Mouse (Mus musculus): Measurements from ENCODE around the gene Pde9a. TPM values are rescaled to one million over a fixed set of nuclear protein-coding genes. Genes with fewer than 3 reads are reported as not detected.

Gene Pde9a
- polyA plus RNA-seq, 1 experiment from 2014 or later, result 55.6 TPM

GRCm38 (mm10) chr17:31379863-31380262 lies 6.1 kb upstream of the Pde9a start:
- Histone ChIP-seq H3K36me3 (ENCODE audit: control insufficient read depth, insufficient read depth) (no peaks in the 10 kb centered on the region), H3K4me2 (ENCODE audit: low read length) (no peak overlapping the region), H3K9ac (replicated peaks; ENCODE audit: low read depth, low read length) (no peak overlapping the region), H3K4me1 (replicated peaks; ENCODE audit: control insufficient read depth, insufficient read depth, low read length) (peaks cover 8% of the 10 kb centered on the region), H3K27me3 (replicated peaks; ENCODE audit: control insufficient read depth, insufficient read depth, low read length) (no peaks in the 10 kb centered on the region), H3K9me3 (ENCODE audit: control insufficient read depth, low read length) (no peaks in the 10 kb centered on the region), H3K4me3 (replicated peaks; ENCODE audit: low read length) (no peak overlapping the region), H3K27ac (ENCODE audit: low read length) (no peak overlapping the region)
- 91% methylated on average over 8 of the region's 8 CpGs for WGBS
- no peak for ATAC-seq

GRCm38 (mm10) chr17:31383320-31383719 lies 2.7 kb upstream of the Pde9a start:
- no peaks in the 10 kb centered on the region for H3K36me3 ChIP-seq (ENCODE audit: control insufficient read depth, insufficient read depth)
- peaks cover 24% of the 10 kb centered on the region for H3K4me1 ChIP-seq (replicated peaks; ENCODE audit: control insufficient read depth, insufficient read depth, low read length)
- WGBS, result 80% methylated on average over 6 of the region's 6 CpGs
- H3K4me2 ChIP-seq (ENCODE audit: low read length), result no peak overlapping the region
- H3K27me3 ChIP-seq (replicated peaks; ENCODE audit: control insufficient read depth, insufficient read depth, low read length), result no peaks in the 10 kb centered on the region
- no peak overlapping the region for H3K4me3 ChIP-seq (replicated peaks; ENCODE audit: low read length)
- no peak for ATAC-seq
- no peak overlapping the region for H3K27ac ChIP-seq (ENCODE audit: low read length)
- H3K9me3 ChIP-seq (ENCODE audit: control insufficient read depth, low read length), result no peaks in the 10 kb centered on the region
- no peak overlapping the region for H3K9ac ChIP-seq (replicated peaks; ENCODE audit: low read depth, low read length)

- ATAC-seq, result peak; percentile 18; the same call in 1 of the 2 replicates
- H3K27ac ChIP-seq (ENCODE audit: low read length), result peak overlapping the region; percentile 54
- peak overlapping the region; percentile 74 for H3K4me2 ChIP-seq (ENCODE audit: low read length)
- peak overlapping the region; percentile 87; the same call in 1 of the 2 replicates for H3K9ac ChIP-seq (replicated peaks; ENCODE audit: low read depth, low read length)
- no peak overlapping the region; the same call in 1 of the 2 replicates for H3K4me3 ChIP-seq (replicated peaks; ENCODE audit: low read length)
- no peaks in the 10 kb centered on the region for H3K9me3 ChIP-seq (ENCODE audit: control insufficient read depth, low read length)
- no peaks in the 10 kb centered on the region for H3K27me3 ChIP-seq (replicated peaks; ENCODE audit: control insufficient read depth, insufficient read depth, low read length)
- no peaks in the 10 kb centered on the region for H3K36me3 ChIP-seq (ENCODE audit: control insufficient read depth, insufficient read depth)
- 7% methylated on average over 8 of the region's 8 CpGs for WGBS
- H3K4me1 ChIP-seq (replicated peaks; ENCODE audit: control insufficient read depth, insufficient read depth, low read length), result peaks cover 40% of the 10 kb centered on the region
Measured at GRCm38 (mm10) chr17:31384968-31385627, 912 bp upstream of the Pde9a start.

GRCm38 (mm10) chr17:31386766-31387275 lies 811 bp downstream of the Pde9a start:
- H3K4me1 ChIP-seq (replicated peaks; ENCODE audit: control insufficient read depth, insufficient read depth, low read length), result peaks cover 43% of the 10 kb centered on the region
- 6% methylated on average over 7 of the region's 7 CpGs for WGBS

GRCm38 (mm10) chr17:31389432-31390050 lies 3.5 kb downstream of the Pde9a start:
- Histone ChIP-seq H3K27ac (ENCODE audit: low read length) (peak overlapping the region; percentile 50), H3K4me3 (replicated peaks; ENCODE audit: low read length) (no peak overlapping the region), H3K9me3 (ENCODE audit: control insufficient read depth, low read length) (no peaks in the 10 kb centered on the region), H3K4me2 (ENCODE audit: low read length) (peak overlapping the region; percentile 74), H3K4me1 (replicated peaks; ENCODE audit: control insufficient read depth, insufficient read depth, low read length) (peaks cover 50% of the 10 kb centered on the region), H3K27me3 (replicated peaks; ENCODE audit: control insufficient read depth, insufficient read depth, low read length) (no peaks in the 10 kb centered on the region), H3K9ac (replicated peaks; ENCODE audit: low read depth, low read length) (peak overlapping the region; percentile 32; the same call in 1 of the 2 replicates), H3K36me3 (ENCODE audit: control insufficient read depth, insufficient read depth) (no peaks in the 10 kb centered on the region)
- WGBS, result 74% methylated on average over 3 of the region's 3 CpGs
- no peak for ATAC-seq

More at GRCm38 (mm10) chr17:31386766-31387275, 811 bp downstream of the Pde9a start:
- peak overlapping the region; percentile 69 for H3K27ac ChIP-seq (ENCODE audit: low read length)
- H3K9me3 ChIP-seq (ENCODE audit: control insufficient read depth, low read length), result no peaks in the 10 kb centered on the region
- ATAC-seq, result no peak
- H3K27me3 ChIP-seq (replicated peaks; ENCODE audit: control insufficient read depth, insufficient read depth, low read length), result no peaks in the 10 kb centered on the region
- H3K36me3 ChIP-seq (ENCODE audit: control insufficient read depth, insufficient read depth), result no peaks in the 10 kb centered on the region
- H3K4me3 ChIP-seq (replicated peaks; ENCODE audit: low read length), result peak overlapping the region; percentile 94
- H3K9ac ChIP-seq (replicated peaks; ENCODE audit: low read depth, low read length), result peak overlapping the region; percentile 87
- H3K4me2 ChIP-seq (ENCODE audit: low read length), result peak overlapping the region; percentile 74

GRCm38 (mm10) chr17:31391462-31391861 lies 5.5 kb downstream of the Pde9a start:
- ATAC-seq, result no peak
- Histone ChIP-seq H3K27ac (ENCODE audit: low read length) (no peak overlapping the region), H3K4me3 (replicated peaks; ENCODE audit: low read length) (no peak overlapping the region), H3K4me1 (replicated peaks; ENCODE audit: control insufficient read depth, insufficient read depth, low read length) (peaks cover 43% of the 10 kb centered on the region), H3K27me3 (replicated peaks; ENCODE audit: control insufficient read depth, insufficient read depth, low read length) (no peaks in the 10 kb centered on the region), H3K9ac (replicated peaks; ENCODE audit: low read depth, low read length) (no peak overlapping the region), H3K36me3 (ENCODE audit: control insufficient read depth, insufficient read depth) (no peaks in the 10 kb centered on the region), H3K9me3 (ENCODE audit: control insufficient read depth, low read length) (no peaks in the 10 kb centered on the region), H3K4me2 (ENCODE audit: low read length) (no peak overlapping the region)
- WGBS, result 83% methylated on average over 3 of the region's 3 CpGs

GRCm38 (mm10) chr17:31392041-31392440 lies 6.0 kb downstream of the Pde9a start:
- 86% methylated on average over 5 of the region's 5 CpGs for WGBS
- Histone ChIP-seq H3K9me3 (ENCODE audit: control insufficient read depth, low read length) (no peaks in the 10 kb centered on the region), H3K9ac (replicated peaks; ENCODE audit: low read depth, low read length) (no peak overlapping the region), H3K4me1 (replicated peaks; ENCODE audit: control insufficient read depth, insufficient read depth, low read length) (peaks cover 39% of the 10 kb centered on the region), H3K27ac (ENCODE audit: low read length) (no peak overlapping the region), H3K36me3 (ENCODE audit: control insufficient read depth, insufficient read depth) (no peaks in the 10 kb centered on the region), H3K4me3 (replicated peaks; ENCODE audit: low read length) (no peak overlapping the region), H3K4me2 (ENCODE audit: low read length) (no peak overlapping the region), H3K27me3 (replicated peaks; ENCODE audit: control insufficient read depth, insufficient read depth, low read length) (no peaks in the 10 kb centered on the region)
- no peak for ATAC-seq

- 51% methylated on average over 2 of the region's 2 CpGs for WGBS
- Histone ChIP-seq H3K4me1 (replicated peaks; ENCODE audit: control insufficient read depth, insufficient read depth, low read length) (peaks cover 23% of the 10 kb centered on the region), H3K27ac (ENCODE audit: low read length) (no peak overlapping the region), H3K9ac (replicated peaks; ENCODE audit: low read depth, low read length) (no peak overlapping the region), H3K9me3 (ENCODE audit: control insufficient read depth, low read length) (no peaks in the 10 kb centered on the region), H3K36me3 (ENCODE audit: control insufficient read depth, insufficient read depth) (no peaks in the 10 kb centered on the region), H3K4me2 (ENCODE audit: low read length) (no peak overlapping the region), H3K4me3 (replicated peaks; ENCODE audit: low read length) (no peak overlapping the region), H3K27me3 (replicated peaks; ENCODE audit: control insufficient read depth, insufficient read depth, low read length) (no peaks in the 10 kb centered on the region)
- no peak for ATAC-seq
Measured at GRCm38 (mm10) chr17:31393811-31394210, 7.8 kb downstream of the Pde9a start.

- Histone ChIP-seq H3K9ac (replicated peaks; ENCODE audit: low read depth, low read length) (no peak overlapping the region), H3K27me3 (replicated peaks; ENCODE audit: control insufficient read depth, insufficient read depth, low read length) (no peaks in the 10 kb centered on the region), H3K36me3 (ENCODE audit: control insufficient read depth, insufficient read depth) (no peaks in the 10 kb centered on the region), H3K4me2 (ENCODE audit: low read length) (no peak overlapping the region), H3K27ac (ENCODE audit: low read length) (peak overlapping the region; percentile 41; the same call in 1 of the 2 replicates), H3K4me1 (replicated peaks; ENCODE audit: control insufficient read depth, insufficient read depth, low read length) (peaks cover 20% of the 10 kb centered on the region), H3K9me3 (ENCODE audit: control insufficient read depth, low read length) (no peaks in the 10 kb centered on the region), H3K4me3 (replicated peaks; ENCODE audit: low read length) (no peak overlapping the region)
- WGBS, result 62% methylated on average over 6 of the region's 6 CpGs
- no peak for ATAC-seq
Measured at GRCm38 (mm10) chr17:31400294-31400693, 14.3 kb downstream of the Pde9a start.

Measured in forebrain, embryonic 16.5 days (tissue).